Mouse (Mus musculus) forebrain, embryonic 14.5 days (tissue): ENCODE results near the gene 1500011B03Rik. TPM values are rescaled to one million over a fixed set of nuclear protein-coding genes. Genes with fewer than 3 reads are reported as not detected.

Experiments used
- ATAC-seq: fragments of 200-750 bp; cut with Nextera tagmentation; 2 replicates; pipeline ENCODE4 v1.8.0; 2017; ENCODE audit warnings: mild to moderate bottlenecking, moderate library complexity
- DNase-seq: peaks from one replicate; pipeline ENCODE4 v3.0.0-alpha.2; 2015; ENCODE audit warnings: low spot score
- H3K27ac ChIP-seq: fragments of 300-500 bp; sonication (generic); 2 replicates; pipeline ENCODE4 v1.5.1; 2014; ENCODE audit warnings: low read depth, mild to moderate bottlenecking, control low read depth, low read length, moderate library complexity
- H3K27me3 ChIP-seq: fragments of 300-500 bp; sonication (generic); replicated peaks from 2 replicates; pipeline ENCODE4 v1.6.1; 2014; ENCODE audit warnings: low read length, control low read depth, mixed read lengths; ENCODE audit not compliant: control insufficient read depth, insufficient read depth
- H3K36me3 ChIP-seq: fragments of 300-500 bp; sonication (generic); 2 replicates; pipeline ENCODE4 v1.6.1; 2014; ENCODE audit warnings: low read length, control low read depth; ENCODE audit not compliant: control insufficient read depth, insufficient read depth
- H3K4me1 ChIP-seq: fragments of 300-500 bp; sonication (generic); 2 replicates; pipeline ENCODE4 v1.6.1; 2014; ENCODE audit warnings: antibody characterized with exemption, low read length, control low read depth; ENCODE audit not compliant: control insufficient read depth, insufficient read depth
- H3K4me2 ChIP-seq: fragments of 300-500 bp; sonication (generic); 2 replicates; pipeline ENCODE4 v1.6.1; 2014; ENCODE audit warnings: mild to moderate bottlenecking, control low read depth, low read length
- H3K4me3 ChIP-seq: fragments of 300-500 bp; sonication (generic); 2 replicates; pipeline ENCODE4 v1.5.1; 2014; ENCODE audit warnings: low read depth, low read length, control low read depth
- H3K9ac ChIP-seq: fragments of 300-500 bp; sonication (generic); 2 replicates; pipeline ENCODE4 v1.6.1; 2014; ENCODE audit warnings: mild to moderate bottlenecking, low read length, control low read depth, moderate library complexity
- H3K9me3 ChIP-seq: fragments of 300-500 bp; sonication (generic); replicated peaks from 2 replicates; pipeline ENCODE4 v1.6.1; 2016; ENCODE audit warnings: low read length, control low read depth, mixed read lengths; ENCODE audit not compliant: control insufficient read depth
- WGBS: fragments of 180-500 bp; shearing (Covaris S2); extraction: QIAGEN DNeasy Blood & Tissue Kit; methylation state at CpG from one replicate; pipeline ENCODE4 v1.1.7; 2014; 5-methylcytosine and 5-hydroxymethylcytosine counted together
- polyA plus RNA-seq: library from polyadenylated mRNA; unstranded; fragments of >200 nt; fragmentation: Nextera tagmentation; extraction: Ambion mirVana; gene quantifications from 2 replicates; pipeline ENCODE4 v1.2.1, GENCODE M21; 2014

1500011B03Rik gene
- polyA plus RNA-seq, 1 experiment from 2014 or later, result 273 TPM

DNA sequence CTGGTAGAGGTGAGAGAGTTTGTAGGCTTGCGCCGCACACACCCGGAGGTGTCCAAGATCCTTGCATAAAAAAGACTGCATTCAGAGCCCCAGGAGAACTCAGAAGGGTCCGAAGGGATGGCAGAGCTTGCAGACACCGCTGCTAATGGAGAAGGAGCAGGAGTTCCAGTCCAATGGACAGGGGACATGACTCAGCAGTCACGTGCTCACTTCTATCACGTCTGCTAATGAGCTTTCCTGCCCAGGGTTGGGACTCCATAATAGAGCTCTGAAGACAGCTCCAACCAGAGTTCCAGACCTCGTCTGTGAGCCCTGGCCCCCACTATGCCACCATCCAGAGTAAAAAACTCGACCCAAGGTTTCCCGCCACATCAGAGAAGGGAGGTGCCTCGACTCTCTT, 5.1 kb downstream of the 1500011B03Rik start:
- no peak overlapping the region for H3K9ac ChIP-seq
- H3K4me1 ChIP-seq, result no peaks in the 10 kb centered on the region
- no peak overlapping the region for H3K4me2 ChIP-seq
- DNase-seq (no peak), ATAC-seq (no peak)
- no peaks in the 10 kb centered on the region for H3K9me3 ChIP-seq
- WGBS, result 71% methylated on average over 11 of the region's 11 CpGs
- H3K36me3 ChIP-seq, result no peaks in the 10 kb centered on the region
- H3K27me3 ChIP-seq, result no peaks in the 10 kb centered on the region
- H3K4me3 ChIP-seq, result no peak overlapping the region
- no peak overlapping the region for H3K27ac ChIP-seq

DNA sequence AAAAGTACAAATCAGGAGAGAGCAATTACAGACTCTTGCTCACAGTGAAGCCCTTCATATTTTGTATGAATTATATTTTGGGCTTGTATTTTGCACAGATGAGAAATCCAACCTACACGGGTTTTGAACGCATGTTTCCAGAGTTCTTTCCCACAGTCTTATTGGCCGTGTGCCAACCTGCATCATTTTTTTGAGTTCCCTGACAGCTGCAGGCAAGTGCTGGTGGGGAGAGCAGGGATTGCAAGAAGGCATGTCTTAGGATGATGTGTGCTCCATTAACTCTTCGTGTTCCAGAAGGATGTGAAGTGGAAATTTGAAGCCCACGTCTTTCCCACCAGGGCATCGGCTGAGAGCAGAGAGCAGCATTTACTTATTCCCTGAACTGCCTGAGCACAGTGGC, 6.7 kb downstream of the 1500011B03Rik start:
- H3K4me1 ChIP-seq, result 0 out of 2 replicates have a peak, but pooled peaks cover 9% of the 10 kb centered on the region
- WGBS, result 63% methylated on average over 6 of the region's 6 CpGs
- H3K4me2 ChIP-seq, result no peak overlapping the region
- no peak overlapping the region for H3K9ac ChIP-seq
- H3K4me3 ChIP-seq, result no peak overlapping the region
- no peak for DNase-seq
- no peak for ATAC-seq
- H3K9me3 ChIP-seq, result no peaks in the 10 kb centered on the region
- H3K27ac ChIP-seq, result no peak overlapping the region
- H3K27me3 ChIP-seq, result no peaks in the 10 kb centered on the region
- 0 out of 2 replicates have a peak, but pooled peaks cover under 1% of the 10 kb centered on the region for H3K36me3 ChIP-seq

DNA sequence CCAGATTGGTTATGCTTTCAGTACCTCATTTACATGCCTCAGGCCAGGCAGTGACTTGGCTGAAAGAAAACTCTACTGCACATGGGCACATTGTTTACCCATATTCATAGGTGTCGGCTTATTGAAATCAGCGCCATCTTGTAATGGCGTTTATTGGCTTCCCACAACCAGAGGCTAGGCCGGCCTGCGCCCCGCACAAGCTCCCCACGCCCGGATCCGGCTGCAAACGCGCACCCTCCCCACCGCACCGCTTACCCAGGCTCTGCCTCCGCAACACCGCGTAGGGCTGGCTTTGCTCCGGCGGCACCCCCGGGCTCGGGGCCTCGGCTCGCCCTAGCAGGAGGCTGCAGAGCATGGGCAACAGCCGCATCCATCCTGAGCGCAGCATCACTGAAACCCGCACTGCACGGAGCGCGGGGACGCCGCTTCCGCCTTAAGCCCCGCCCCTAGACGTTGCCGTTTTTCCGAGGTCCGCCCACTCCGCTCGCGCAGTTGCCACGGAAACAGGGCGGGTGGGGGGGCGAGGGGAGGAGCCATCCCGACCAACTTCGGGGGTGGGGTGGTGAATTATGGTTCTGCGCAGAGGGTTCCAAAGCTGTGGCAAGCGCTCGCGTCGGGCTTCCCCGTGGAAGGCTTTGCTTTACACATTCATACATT, 9.6 kb downstream of the 1500011B03Rik start:
- Histone ChIP-seq H3K36me3 (peaks cover 13% of the 10 kb centered on the region), H3K27ac (peak overlapping the region; percentile 97), H3K4me2 (peak overlapping the region; percentile 64), H3K4me1 (0 out of 2 replicates have a peak, but pooled peaks cover 9% of the 10 kb centered on the region), H3K4me3 (peak overlapping the region; percentile 78), H3K27me3 (no peaks in the 10 kb centered on the region), H3K9ac (peak overlapping the region; percentile 91), H3K9me3 (no peaks in the 10 kb centered on the region)
- peak; percentile 96 for DNase-seq
- WGBS, result 1% methylated on average over 50 of the region's 50 CpGs
- ATAC-seq, result peak; percentile 99

DNA sequence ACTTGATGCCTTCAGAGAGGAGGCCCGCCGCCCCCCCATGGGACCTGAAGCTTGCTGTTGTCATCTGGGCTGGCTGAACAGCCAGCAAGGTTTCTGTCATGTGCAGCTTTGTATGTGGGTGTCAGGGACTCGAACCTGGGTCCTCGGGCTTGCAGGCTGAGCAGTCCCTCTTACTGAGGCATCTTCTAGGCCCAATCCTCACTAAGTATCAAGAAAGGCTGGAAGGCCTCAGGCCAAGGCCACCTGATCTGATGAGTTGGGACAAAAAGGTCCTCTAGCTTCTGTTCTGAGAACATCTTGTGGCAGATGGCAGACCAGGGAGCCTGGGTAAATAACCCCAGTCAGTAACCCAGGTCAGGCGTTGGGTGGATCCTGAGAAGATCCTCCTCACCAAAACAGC, 13.4 kb downstream of the 1500011B03Rik start:
- Histone ChIP-seq H3K4me1 (0 out of 2 replicates have a peak, but pooled peaks cover 9% of the 10 kb centered on the region), H3K4me2 (no peak overlapping the region), H3K36me3 (peaks cover 46% of the 10 kb centered on the region), H3K4me3 (no peak overlapping the region), H3K9ac (no peak overlapping the region), H3K27me3 (no peaks in the 10 kb centered on the region), H3K9me3 (no peaks in the 10 kb centered on the region), H3K27ac (no peak overlapping the region)
- DNase-seq, result no peak
- 90% methylated on average over 5 of the region's 5 CpGs for whole genome bisulfite sequencing
- no peak for ATAC-seq

DNA sequence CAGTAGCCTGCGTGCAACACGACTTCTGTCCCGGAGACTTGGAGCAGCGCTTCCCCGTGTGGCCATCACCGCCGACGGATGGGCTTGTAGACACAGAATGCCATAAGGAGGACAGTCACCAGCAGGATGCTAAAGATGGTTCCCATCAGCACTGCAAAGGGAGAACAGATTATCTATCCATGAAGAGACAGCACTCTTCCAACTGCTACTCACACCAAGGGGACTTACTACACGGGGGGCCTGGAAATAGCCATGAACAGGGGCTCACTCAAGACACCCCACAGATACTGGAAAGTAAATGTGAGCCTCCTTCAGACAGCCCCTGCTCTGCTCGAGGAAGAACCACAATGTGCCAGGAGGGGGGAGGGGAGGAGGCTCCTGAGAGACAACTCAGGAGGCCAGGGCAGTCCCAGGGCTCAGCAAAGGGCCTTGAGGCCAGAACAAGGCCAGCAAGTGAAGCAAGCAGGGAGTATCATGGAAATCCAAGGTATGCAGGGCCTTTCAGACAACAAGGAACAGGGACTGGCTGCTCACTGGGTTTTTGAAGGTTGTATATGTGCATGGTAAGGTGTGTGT, 14.0 kb downstream of the 1500011B03Rik start:
- Histone ChIP-seq H3K4me1 (0 out of 2 replicates have a peak, but pooled peaks cover 9% of the 10 kb centered on the region), H3K27me3 (no peaks in the 10 kb centered on the region), H3K27ac (no peak overlapping the region), H3K36me3 (peaks cover 52% of the 10 kb centered on the region), H3K9me3 (no peaks in the 10 kb centered on the region), H3K9ac (no peak overlapping the region), H3K4me2 (no peak overlapping the region), H3K4me3 (no peak overlapping the region)
- WGBS, result 81% methylated on average over 10 of the region's 10 CpGs
- no peak for DNase-seq
- no peak for ATAC-seq

DNA sequence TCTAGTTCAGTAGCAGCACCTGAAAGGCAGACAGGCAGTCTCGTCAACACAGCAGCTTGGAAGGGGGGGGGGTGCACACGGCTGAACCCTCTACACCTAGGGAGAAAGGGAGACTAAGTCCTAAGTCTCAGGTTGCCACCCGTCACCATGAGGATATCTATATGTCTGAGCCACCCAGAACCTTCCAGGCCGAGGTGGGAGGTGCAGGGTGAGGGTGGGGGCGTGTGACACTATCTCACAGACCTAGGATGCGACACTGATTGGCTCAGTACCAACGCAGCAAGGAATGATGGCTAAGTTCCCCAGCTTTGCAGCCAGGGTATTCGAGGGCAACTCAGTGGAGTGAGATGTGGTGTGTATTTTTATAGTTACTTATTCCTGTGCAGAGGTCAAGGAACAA, 14.9 kb downstream of the 1500011B03Rik start:
- H3K27me3 ChIP-seq, result no peaks in the 10 kb centered on the region
- 0 out of 2 replicates have a peak, but pooled peaks cover 9% of the 10 kb centered on the region for H3K4me1 ChIP-seq
- no peak overlapping the region for H3K4me2 ChIP-seq
- no peak for ATAC-seq
- H3K27ac ChIP-seq, result no peak overlapping the region
- DNase-seq, result no peak
- 85% methylated on average over 8 of the region's 8 CpGs for WGBS
- H3K4me3 ChIP-seq, result no peak overlapping the region
- H3K9ac ChIP-seq, result no peak overlapping the region
- peaks cover 61% of the 10 kb centered on the region for H3K36me3 ChIP-seq
- no peaks in the 10 kb centered on the region for H3K9me3 ChIP-seq

DNA sequence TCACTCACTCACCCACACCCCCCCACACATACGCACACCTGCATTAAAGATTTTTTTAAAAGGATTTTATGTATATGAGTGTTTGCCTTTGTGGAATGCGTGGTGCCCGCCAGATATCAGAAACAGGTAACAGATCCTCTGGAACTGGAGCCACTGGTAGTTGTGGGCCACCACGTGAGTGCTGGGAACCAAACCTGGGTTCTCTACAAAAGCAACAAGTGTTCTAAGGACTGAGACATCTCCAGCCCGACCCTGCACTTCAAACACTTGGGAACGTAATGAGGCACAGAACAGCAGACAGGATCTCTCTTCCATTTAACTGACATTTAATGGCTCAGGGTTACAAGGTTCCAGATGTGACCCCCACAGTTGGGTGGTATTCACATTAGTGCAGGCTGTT, 15.4 kb downstream of the 1500011B03Rik start:
- no peak overlapping the region for H3K9ac ChIP-seq
- no peak overlapping the region for H3K4me3 ChIP-seq
- H3K4me2 ChIP-seq, result no peak overlapping the region
- WGBS, result 75% methylated on average over 6 of the region's 6 CpGs
- no peaks in the 10 kb centered on the region for H3K27me3 ChIP-seq
- ATAC-seq, result no peak
- DNase-seq, result no peak
- peaks cover 66% of the 10 kb centered on the region for H3K36me3 ChIP-seq
- H3K4me1 ChIP-seq, result 0 out of 2 replicates have a peak, but pooled peaks cover 9% of the 10 kb centered on the region
- H3K27ac ChIP-seq, result no peak overlapping the region
- H3K9me3 ChIP-seq, result no peaks in the 10 kb centered on the region

DNA sequence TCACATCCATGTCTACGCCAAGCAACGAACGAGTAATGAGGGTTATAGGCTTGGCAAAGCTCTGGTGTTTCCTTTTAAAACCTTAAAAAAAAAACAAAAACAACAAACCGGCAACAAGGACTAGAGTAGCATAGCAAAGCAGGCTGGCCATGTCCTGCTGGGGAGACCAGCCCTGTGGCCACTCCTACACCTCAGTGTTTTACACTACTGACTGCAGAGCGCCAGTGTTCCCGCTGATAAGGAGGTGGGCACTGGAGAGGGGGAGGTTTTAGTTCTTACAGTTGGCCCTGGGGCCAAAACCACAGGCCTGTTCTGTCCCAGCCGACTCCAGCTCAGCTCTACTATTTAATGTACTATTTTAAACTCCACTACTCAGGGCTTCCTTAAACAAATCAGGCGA, 15.8 kb downstream of the 1500011B03Rik start:
- Histone ChIP-seq H3K27ac (0 out of 2 replicates have a peak overlapping the region, but pooled peaks have one; percentile 14), H3K27me3 (no peaks in the 10 kb centered on the region), H3K4me2 (no peak overlapping the region), H3K9me3 (no peaks in the 10 kb centered on the region), H3K36me3 (peaks cover 69% of the 10 kb centered on the region), H3K4me1 (0 out of 2 replicates have a peak, but pooled peaks cover 7% of the 10 kb centered on the region), H3K4me3 (no peak overlapping the region), H3K9ac (no peak overlapping the region)
- DNase-seq (no peak), ATAC-seq (no peak)
- 30% methylated on average over 8 of the region's 8 CpGs for WGBS

DNA sequence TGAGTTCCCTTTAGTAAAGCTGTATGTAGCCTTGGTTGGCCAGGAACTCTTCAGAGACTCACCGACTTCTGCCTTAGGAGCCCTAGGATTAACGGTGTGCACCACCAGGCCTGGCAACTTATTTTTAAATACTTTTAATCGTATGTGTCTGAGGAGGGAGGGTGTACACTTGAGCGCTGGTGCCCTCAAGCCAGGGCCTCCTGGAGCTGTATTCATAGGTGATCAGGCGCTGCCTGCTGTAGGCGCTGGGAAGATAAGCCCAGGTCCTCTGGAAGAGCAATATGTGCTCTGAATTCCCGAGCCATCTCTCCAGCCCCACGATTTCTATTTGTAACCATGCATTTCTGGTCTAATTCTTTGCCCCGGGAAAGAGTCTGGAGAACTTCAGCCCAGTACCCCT, 16.2 kb downstream of the 1500011B03Rik start:
- no peak overlapping the region for H3K4me2 ChIP-seq
- WGBS, result 43% methylated on average over 9 of the region's 9 CpGs
- H3K4me3 ChIP-seq, result no peak overlapping the region
- H3K27ac ChIP-seq, result 0 out of 2 replicates have a peak overlapping the region, but pooled peaks have one; percentile 14
- H3K27me3 ChIP-seq, result no peaks in the 10 kb centered on the region
- DNase-seq (no peak), ATAC-seq (no peak)
- no peaks in the 10 kb centered on the region for H3K9me3 ChIP-seq
- no peak overlapping the region for H3K9ac ChIP-seq
- 0 out of 2 replicates have a peak, but pooled peaks cover 3% of the 10 kb centered on the region for H3K4me1 ChIP-seq
- H3K36me3 ChIP-seq, result peaks cover 73% of the 10 kb centered on the region
